Mouse (Mus musculus): ENCODE measurements around the gene Styx. TPM values are rescaled to one million over a fixed set of nuclear protein-coding genes. Genes with fewer than 3 reads are reported as not detected.

The Styx gene
- total RNA-seq, 2 experiments from 2014 or later: 38.0 to 43.9 TPM

GRCm38 (mm10) chr14:45438250-45438930 is 87.5 kb downstream of the Styx start:
- no peak for DNase-seq (ENCODE audit: low spot score in 2 of 2)

GRCm38 (mm10) chr14:45438931-45439275 is 88.0 kb downstream of the Styx start:
- no peak for DNase-seq (ENCODE audit: low spot score in 2 of 2)

DNA sequence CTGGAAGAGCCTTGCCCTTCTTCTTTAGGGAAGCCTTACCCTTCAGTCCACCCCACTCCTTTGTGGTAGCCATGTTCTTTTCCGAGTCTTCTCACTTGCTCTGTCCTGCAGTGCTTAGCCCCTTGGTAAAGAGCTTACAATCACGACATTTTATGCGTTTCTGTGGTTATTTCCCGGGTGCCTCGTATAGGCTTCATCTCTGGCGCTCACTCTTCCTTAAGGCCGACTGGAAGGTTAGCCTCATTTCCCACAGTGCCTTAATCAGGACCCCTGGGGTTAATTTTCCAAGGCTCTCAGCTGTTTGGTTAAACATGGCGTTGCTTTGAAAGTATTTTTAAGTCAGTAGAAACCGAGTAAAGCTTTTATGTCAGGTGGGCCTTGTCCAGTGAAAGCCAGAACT is 88.5 kb downstream of the Styx start:
- DNase-seq (ENCODE audit: low spot score in 2 of 2): no peak

GRCm38 (mm10) chr14:45441291-45441690 is 90.4 kb downstream of the Styx start:
- DNase-seq (ENCODE audit: low spot score in 2 of 2): no peak

DNA sequence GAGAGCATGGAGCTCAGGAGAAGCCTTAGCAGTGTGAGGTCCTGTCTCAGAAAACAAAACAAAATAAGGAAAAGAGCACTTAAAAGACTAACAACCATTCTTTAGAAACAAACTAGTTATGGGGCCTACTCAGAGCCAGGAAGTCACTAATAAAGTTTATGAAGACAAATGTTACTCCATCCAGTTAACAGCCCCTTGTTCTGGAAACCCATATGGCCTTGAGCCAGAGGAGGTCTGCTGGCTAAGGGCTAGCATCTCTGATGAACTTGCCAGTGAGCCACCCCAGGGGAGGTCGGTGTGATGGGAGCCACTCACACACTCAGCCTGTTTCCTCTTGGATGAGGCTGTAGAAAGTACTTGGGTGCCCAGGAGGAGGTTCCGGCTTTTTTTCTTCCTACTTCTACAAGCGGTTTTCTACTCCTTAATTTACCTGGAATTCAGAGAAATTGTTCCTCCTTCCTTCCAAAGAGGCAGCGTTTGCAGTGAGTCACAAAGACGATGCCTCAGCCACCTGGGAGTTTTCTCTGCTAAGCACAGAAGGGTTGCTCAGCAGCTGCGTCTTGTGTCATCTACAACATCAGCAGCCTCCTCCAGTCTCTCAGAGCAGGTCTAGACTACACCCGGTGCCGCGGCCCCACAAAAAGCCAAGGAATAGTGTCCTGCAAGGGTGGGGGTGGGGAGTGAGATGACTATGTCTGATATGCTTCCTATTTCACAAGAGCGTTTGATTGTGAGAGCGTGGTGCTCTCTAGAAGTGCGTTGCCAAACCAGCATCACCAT is 92.1 kb downstream of the Styx start:
- no peak for DNase-seq (ENCODE audit: low spot score in 2 of 2)

GRCm38 (mm10) chr14:45444870-45445269 is 94.0 kb downstream of the Styx start:
- DNase-seq (ENCODE audit: low spot score in 2 of 2): no peak

- DNase-seq (ENCODE audit: low spot score in 2 of 2): no peak
Observed at GRCm38 (mm10) chr14:45445445-45445844, 94.6 kb downstream of the Styx start.

- no peak for DNase-seq (ENCODE audit: low spot score in 2 of 2)
Observed at GRCm38 (mm10) chr14:45446777-45447176, 95.9 kb downstream of the Styx start.

DNA sequence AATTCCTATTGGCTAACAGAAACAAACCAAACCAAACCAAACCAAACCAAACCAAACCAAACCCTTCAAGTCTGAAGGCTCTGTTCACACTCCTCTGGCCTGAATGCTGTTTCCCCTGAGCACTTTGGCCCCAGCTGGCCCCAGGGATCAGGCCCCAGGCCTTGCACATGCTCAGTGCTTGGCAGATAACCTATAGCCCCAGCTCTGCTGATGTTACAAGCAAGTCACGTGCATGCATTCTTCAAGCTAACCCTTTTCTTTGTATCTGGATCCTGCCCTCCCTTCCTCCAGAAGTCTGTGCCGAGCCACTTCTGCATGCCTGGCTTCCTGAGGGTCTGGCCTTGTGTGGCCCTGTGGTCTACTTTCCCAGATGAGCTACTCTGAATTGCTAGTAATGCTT is 100.2 kb downstream of the Styx start:
- no peak for DNase-seq (ENCODE audit: low spot score in 2 of 2)

DNA sequence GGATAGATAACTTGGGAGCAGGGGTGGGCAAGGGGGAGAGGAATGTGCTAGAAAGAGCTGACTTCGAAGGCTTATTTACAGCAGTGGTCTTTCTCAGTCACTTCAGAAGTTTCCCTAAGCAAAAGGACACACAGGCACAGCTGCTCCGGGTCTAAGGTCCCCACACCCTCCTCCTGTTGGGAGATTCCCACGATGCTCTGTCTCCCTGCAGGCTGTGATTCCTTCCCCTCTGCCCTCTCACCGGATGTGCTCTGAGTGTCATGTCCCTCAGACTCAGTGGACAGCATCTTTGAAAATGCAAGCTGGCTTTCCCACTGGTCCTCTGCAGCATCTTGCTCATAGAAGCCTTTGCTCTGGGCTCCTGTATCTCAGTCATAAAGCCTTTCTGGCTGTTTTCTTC is 101.3 kb downstream of the Styx start:
- DNase-seq (ENCODE audit: low spot score in 2 of 2): no peak

DNA sequence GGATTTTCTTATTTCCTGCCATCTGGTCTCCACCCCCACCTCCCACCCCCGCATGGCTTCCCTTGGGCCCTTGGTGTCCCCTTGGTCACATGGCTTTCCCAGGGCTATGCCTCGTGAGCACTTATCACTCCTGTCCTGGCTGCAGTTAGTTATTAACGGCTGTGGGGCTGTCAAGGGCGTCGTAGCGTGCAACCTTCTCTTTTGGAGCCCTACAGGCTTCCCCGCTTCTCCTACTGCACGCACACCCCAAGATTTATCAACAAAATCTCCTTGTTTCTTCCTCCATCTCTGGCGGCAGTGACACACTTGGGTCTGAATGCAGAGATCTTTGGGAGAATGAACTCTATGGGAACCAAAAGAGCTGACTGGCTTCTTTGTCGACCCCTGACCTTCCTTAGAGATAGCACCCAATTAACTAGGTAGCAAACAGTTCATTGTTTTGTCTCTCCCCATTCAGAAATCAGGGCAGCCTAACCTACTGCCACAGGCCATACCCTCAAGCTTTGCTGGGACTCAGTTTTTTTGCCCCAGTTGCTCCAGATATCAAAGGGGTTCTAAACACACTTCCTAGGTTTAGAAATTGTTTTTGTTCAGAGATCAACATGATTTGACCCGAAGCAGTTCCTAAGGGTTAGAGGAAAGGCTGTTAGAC is 102.1 kb downstream of the Styx start:
- no peak for DNase-seq (ENCODE audit: low spot score in 2 of 2)

DNA sequence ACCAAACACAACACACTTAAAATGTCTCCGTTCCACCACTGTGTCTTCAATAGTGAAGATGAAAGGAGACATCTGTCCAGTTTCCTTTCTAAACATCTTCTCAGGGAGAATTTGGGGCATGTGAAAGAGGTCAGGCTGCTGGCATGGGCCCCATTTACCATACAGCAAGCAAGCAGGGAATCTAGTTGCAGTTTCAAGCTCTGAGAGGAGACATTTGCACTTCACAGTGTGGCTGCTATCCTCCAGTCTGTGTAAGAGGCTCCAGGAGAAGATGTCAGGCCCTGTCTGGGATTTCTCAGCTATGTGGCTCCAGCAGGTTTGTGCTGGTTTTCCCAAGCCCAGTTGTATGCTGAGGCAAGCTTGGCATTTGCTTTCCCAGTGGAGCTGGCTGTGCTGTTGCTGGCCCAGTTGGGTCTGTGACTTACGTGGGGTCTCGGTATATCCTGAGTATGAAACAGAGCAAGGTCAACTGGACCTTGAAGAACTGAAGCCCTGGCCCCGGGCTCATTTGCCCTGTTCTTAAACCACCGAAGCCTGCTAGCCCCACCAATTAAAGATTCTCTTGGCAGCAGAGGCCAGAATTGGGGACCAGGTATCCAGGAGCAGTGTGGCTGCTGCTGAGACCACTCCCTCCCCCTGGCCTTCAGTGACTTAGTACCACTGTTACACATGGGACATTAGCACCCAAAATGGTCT is 102.8 kb downstream of the Styx start:
- DNase-seq (ENCODE audit: low spot score in 2 of 2): no peak

- DNase-seq (ENCODE audit: low spot score in 2 of 2): no peak
Observed at GRCm38 (mm10) chr14:45455651-45456501, 105.0 kb downstream of the Styx start.

DNA sequence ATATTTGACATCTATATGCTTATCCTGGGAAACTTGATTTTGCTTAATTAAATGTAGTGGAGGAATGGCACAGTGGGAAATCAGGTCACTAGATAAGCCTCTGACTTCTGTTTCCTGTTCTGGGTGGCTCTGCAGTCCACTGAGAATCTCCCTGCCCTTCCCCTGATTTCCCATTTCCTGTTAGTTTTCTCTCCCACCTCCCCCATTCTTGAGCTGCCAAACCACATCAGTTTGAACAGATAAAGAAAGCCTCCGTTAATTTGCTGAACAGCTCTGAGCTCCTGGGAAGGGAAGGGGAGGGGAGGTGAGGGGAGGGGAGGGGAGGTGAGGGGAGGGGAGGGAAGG is 105.6 kb downstream of the Styx start:
- no peak for DNase-seq (ENCODE audit: low spot score in 2 of 2)

DNA sequence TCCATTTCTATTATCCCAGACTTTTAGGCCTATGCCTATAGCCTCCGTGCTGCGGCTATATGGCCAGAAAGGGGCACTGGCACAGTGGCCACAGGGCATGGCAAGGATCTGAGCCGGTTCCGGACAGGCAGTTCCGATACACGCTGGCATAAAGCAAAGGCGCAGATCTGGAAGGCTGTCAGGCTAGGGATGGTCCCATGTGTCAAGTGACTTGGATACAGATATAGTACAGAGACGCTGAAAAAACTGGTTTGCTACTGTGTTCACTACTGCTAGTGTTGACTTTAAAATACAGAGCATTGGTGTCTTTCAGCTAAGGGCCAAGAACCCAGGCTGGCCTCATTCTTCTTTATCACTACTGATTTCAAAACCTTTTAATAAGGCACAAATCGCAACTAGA is 106.1 kb downstream of the Styx start:
- DNase-seq (ENCODE audit: low spot score in 2 of 2): no peak

- no peak for DNase-seq (ENCODE audit: low spot score in 2 of 2)
Observed at GRCm38 (mm10) chr14:45459877-45460276, 109.0 kb downstream of the Styx start.

- DNase-seq (ENCODE audit: low spot score in 2 of 2): no peak
Observed at GRCm38 (mm10) chr14:45460491-45460890, 109.6 kb downstream of the Styx start.

DNA sequence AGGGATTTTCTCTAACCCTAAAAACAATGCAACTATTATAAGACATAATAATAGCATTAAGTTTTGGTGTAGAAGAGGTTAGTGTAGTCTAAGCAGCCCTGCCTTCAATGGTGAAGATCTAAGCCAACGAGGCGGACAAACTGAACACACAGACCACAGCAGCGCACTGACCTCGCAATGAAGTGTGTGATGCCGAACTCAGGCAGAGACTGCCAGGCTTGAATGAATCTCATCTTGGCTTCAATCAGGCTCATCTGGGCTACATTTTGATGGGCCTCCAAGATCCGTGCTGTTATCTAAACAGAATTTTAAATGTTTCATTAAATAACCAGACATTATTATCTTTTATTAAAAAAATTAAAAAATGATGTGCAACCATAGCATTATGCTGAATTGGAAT is 111.1 kb downstream of the Styx start:
- DNase-seq (ENCODE audit: low spot score in 2 of 2): no peak

- no peak for DNase-seq (ENCODE audit: low spot score in 2 of 2)
Observed at GRCm38 (mm10) chr14:45462374-45462773, 111.5 kb downstream of the Styx start.

GRCm38 (mm10) chr14:45462875-45463475 is 112.1 kb downstream of the Styx start:
- DNase-seq (ENCODE audit: low spot score in 2 of 2): no peak

DNA sequence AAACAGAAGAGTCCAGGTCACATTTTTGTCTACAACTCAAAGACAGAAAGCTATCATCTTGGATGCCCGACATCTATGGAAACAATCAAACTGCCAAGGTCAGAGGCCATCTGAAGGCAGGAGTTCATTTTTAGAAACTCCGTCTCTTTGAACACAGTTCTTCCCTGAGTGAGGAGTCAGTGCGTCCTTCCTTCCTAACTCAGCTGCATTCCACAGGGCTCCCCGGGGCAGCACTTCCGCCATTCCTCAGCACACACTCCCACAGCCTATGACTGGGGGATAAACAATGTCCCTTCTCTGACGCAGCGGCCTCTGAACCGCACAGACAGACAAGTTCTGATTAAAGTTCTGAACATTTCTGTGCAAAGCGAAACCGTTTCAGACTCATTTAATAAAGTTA is 112.7 kb downstream of the Styx start:
- no peak for DNase-seq (ENCODE audit: low spot score in 2 of 2)
